Mouse (Mus musculus) olfactory bulb, adult 2 months (tissue): ENCODE results near the gene Vmn1r222. TPM values are rescaled to one million over a fixed set of nuclear protein-coding genes. Genes with fewer than 3 reads are reported as not detected.

Experiments
- H3K27ac ChIP-seq: fragments of 200-500 bp; 2 replicates; pipeline ENCODE4 v1.5.1; 2012; ENCODE audit warnings: low read depth, low read length; ENCODE audit not compliant: insufficient read depth
- H3K4me1 ChIP-seq: fragments of 200-500 bp; 2 replicates; pipeline ENCODE4 v1.6.1; 2012; ENCODE audit warnings: low read length; ENCODE audit not compliant: control insufficient read depth, insufficient read depth
- H3K4me3 ChIP-seq: fragments of 200-500 bp; 2 replicates; pipeline ENCODE4 v1.5.1; 2012; ENCODE audit warnings: mild to moderate bottlenecking, low read depth, low read length, moderate library complexity; ENCODE audit not compliant: insufficient read depth
- CTCF ChIP-seq: fragments of 200-500 bp; IDR thresholded peaks from 2 replicates; pipeline ENCODE4 v1.5.1; 2012; ENCODE audit warnings: low read depth, mild to moderate bottlenecking, low read length, moderate library complexity; ENCODE audit not compliant: insufficient read depth
- POLR2A ChIP-seq: fragments of 200-500 bp; IDR thresholded peaks from 2 replicates; pipeline ENCODE4 v1.6.1; 2012; ENCODE audit warnings: mild to moderate bottlenecking, low read depth, low read length, moderate library complexity; ENCODE audit not compliant: insufficient read depth
- WGBS: fragments of 180-500 bp; shearing (Covaris S2); methylation state at CpG from one replicate; pipeline ENCODE4 v1.1.7; 2018; 5-methylcytosine and 5-hydroxymethylcytosine counted together
- polyA plus RNA-seq: library from polyadenylated mRNA; stranded (reverse); fragments of >200 nt; gene quantifications from 2 replicates; pipeline ENCODE4 v1.2.4, GENCODE M21; 2012; ENCODE audit warnings: low replicate concordance; ENCODE audit not compliant: missing spikeins, insufficient read depth, insufficient read length

The Vmn1r222 gene
- polyA plus RNA-seq, 1 experiment = not detected

DNA sequence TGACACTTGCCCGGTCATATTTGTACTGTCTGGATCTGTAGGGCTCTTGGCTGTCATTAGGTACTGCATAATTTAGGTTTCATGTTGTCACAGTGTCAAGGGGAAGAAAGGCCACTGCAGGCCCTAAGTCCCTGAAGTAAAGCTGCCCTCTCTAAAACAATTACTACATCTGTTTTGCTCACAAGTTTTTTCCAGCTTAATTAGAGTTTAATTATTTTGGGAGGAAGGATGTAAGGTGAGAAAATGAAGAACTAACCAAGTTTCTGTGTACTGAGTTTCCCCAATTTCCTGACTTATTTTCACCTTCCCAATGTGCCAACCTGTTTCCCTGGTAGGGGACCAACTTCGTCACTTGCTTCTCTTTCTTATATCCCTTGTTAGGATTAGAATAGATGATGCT is 47.9 kb downstream of the Vmn1r222 start, which contains the start of gene Vmn1r220:
Gene Vmn1r220 (minus strand): TSS at position 101 of the 400 bp plus-strand sequence.
- H3K4me3 ChIP-seq = no peak within 1 kb of the TSS
- H3K4me1 ChIP-seq = no peaks in the 10 kb centered on the region
- TF ChIP-seq POLR2A (no peak), CTCF (no peak)
- 81% methylated on average over 2 of the region's 2 CpGs for WGBS
- no peak within 1 kb of the TSS for H3K27ac ChIP-seq

Other genes starting within 250 kb of the Vmn1r222 start
- gene Vmn1r213, start 228.3 kb downstream of the Vmn1r222 start, polyA plus RNA-seq = not detected in 2 replicates
- gene Vmn1r214, start 205.5 kb downstream of the Vmn1r222 start, polyA plus RNA-seq = not detected in 2 replicates
- not detected in 2 replicates for gene Vmn1r215, start 167.9 kb downstream of the Vmn1r222 start, polyA plus RNA-seq
- not detected in 2 replicates for gene Vmn1r217, start 117.7 kb downstream of the Vmn1r222 start, polyA plus RNA-seq
- gene Vmn1r218, start 102.8 kb downstream of the Vmn1r222 start, polyA plus RNA-seq = not detected in 2 replicates
- gene Vmn1r219, start 76.6 kb downstream of the Vmn1r222 start, polyA plus RNA-seq = not detected in 2 replicates
- gene Vmn1r220, start 48.0 kb downstream of the Vmn1r222 start, polyA plus RNA-seq = not detected in 2 replicates
- gene Vmn1r221, start 21.8 kb downstream of the Vmn1r222 start, polyA plus RNA-seq = not detected in 2 replicates
- not detected in 2 replicates for gene Vmn1r223, start 11.2 kb upstream of the Vmn1r222 start, polyA plus RNA-seq
- not detected in 2 replicates for gene Zfp322a, start 133.3 kb upstream of the Vmn1r222 start, polyA plus RNA-seq
- gene Abt1, start 187.9 kb upstream of the Vmn1r222 start, polyA plus RNA-seq = not detected in 2 replicates
- not detected in 2 replicates for gene Btn1a1, start 230.0 kb upstream of the Vmn1r222 start, polyA plus RNA-seq